Mouse (Mus musculus) gastrocnemius, adult 18-20 months (tissue): ENCODE measurements around the gene Vipas39. TPM values are rescaled to one million over a fixed set of nuclear protein-coding genes. Genes with fewer than 3 reads are reported as not detected.
"Not testable (repeated sequence)": the region's sequence is repeated elsewhere in the genome, so short reads cannot be mapped to it uniquely, and the experiment has no call there.

Experiments
- DNase-seq: peaks from one replicate; pipeline ENCODE4 v3.0.0; 2021; ENCODE audit warnings: low spot score
- total RNA-seq, 2 experiments: library from RNA; stranded (reverse); gene quantifications; 2 replicates each; pipeline ENCODE4 v1.2.3; 2021

Vipas39 gene
- total RNA-seq, 2 experiments from 2014 or later = 6.1 to 9.1 TPM

DNA sequence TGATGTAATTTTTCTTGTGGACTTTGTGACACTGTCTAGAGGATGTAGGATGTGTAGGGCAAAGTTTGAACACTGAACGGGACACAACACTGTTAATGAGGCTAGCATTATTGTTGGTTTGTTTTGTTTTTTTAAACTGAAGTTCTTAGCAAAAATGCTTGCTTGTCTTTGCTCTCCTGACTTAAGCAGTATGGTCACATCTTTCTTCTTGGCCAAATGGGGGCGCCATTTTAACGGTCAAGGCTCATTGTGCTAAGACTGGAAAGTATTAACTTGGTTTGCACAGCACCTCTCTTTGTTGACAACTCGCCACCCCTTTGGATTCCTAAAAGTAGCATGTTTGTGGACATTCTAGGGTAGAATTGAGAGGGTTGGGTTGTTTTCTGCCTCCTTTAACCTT is 1.6 kb upstream of the Vipas39 start:
- DNase-seq = no peak

GRCm38 (mm10) chr12:87266827-87267603 is 959 bp upstream of the Vipas39 start:
- peak; percentile 28 for DNase-seq

DNA sequence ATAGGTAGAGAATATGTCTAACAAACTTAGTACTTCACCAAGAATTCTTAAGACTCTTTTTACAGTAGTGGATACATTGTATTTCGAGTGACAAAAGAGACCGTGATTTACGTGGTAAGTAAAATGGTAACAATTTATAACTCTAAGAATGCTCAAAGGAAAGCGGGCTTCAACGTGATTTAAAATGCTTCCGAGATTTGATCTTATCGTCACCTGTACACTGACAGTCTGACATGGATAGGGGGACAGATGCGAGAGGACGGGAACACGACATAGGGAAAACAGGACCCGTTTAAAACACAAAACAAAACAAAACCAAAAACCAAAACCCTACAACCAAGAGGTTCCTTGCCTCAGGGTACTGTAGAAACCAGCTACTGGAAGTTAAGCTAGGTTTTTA is 612 bp downstream of the Vipas39 start:
- DNase-seq = no peak

- DNase-seq = no peak
Measured at GRCm38 (mm10) chr12:87260562-87260961, 5.5 kb downstream of the Vipas39 start.

GRCm38 (mm10) chr12:87256629-87257028 is 9.4 kb downstream of the Vipas39 start:
- DNase-seq = no peak

DNA sequence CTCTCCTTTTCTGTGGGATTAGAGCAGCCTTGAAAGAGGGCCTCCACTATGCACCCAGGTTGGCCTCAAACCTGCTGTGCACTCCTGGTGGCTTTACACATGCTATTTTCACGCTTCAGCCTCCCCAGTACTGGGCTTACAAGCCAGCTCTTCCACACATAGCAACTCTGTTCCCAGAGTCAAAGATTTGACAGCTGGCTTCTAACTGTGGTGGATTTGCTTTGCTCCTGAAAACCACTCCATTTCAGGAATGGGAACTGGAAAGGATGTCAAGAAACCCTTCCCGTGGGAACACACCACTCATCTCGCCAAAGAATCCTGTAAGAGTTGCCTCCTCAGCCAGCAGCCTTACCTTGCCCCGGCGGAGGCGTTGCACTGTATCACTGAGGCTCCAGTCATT is 12.2 kb downstream of the Vipas39 start:
- no peak for DNase-seq

- DNase-seq = no peak
Measured at GRCm38 (mm10) chr12:87250161-87250560, 15.9 kb downstream of the Vipas39 start.

GRCm38 (mm10) chr12:87238632-87239031 is 27.4 kb downstream of the Vipas39 start, which contains the start of gene Noxred1:
Gene Noxred1, minus strand, starts transcription at chr12:87238732.
- DNase-seq = no peak

DNA sequence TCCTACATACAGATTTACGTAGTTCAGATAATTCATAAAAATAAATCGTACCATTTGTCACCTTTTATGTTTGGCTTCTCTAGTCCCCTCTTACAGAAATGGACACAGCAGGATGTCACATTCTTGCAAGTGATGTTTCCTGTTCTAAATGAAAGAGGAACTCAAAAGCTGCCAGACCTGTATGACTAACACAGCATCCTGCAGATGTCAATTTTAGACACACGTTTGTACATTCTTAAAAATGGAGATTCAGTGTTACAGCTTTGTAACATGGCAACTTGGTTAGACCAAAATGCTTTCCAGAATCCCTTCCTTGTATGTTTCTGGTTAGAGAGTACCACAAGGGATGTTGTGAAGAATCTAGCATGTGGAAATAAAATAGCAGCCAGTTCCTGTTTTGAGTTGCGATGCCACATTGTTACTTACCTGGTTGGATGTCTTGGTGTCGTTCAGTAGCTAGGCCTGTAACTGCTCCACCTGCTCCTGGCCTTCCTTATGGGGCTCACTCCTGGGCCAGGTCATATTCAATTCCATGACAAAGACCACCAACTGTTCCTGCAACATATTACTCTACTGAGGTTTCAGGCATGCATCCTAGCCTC is 29.1 kb downstream of the Vipas39 start:
- no peak for DNase-seq

DNA sequence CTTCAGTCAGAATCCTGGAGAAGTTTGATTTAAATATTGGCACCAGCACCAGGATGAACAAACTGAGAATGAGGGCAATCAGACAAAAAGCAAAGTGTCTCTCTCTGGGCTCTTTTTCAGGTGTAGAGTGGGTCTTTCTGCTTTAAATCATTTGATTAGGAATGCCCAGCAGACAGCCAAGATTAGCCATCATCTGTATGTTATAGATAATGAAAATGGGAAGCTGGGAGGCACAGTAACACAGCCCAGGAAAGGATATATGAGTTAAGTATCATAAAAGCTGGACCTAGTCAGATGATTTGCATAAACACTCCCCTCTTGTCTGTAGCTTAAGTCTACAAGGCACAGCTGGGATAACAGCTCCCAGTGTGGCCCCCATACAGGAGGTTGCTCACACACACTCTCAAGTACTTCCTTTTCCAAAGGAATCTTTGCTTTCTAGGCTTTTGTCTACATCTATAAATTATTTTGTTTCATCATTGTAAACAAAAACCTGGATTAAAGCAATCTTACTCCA is 35.6 kb downstream of the Vipas39 start:
- no peak for DNase-seq

GRCm38 (mm10) chr12:87229633-87230032 is 36.4 kb downstream of the Vipas39 start:
- no peak for DNase-seq

DNA sequence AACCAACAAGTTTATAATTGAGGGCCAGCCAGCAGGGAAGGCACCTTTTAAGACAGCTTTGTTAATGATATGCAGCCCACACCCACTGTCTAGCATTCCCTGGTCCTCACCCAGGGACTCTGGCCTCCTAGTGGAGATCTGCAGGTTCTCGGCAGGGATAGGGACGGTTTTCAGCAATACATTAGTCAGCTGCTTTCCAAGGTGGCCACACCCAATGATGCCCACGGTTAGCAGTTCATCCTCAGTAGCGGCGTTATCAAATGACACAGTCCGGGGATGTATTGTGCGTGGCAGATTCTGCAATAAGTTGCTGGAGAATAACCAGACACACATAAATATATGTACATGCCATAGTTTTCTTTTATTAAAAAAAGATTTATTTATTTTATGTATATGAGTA is 39.3 kb downstream of the Vipas39 start:
- no peak for DNase-seq

DNA sequence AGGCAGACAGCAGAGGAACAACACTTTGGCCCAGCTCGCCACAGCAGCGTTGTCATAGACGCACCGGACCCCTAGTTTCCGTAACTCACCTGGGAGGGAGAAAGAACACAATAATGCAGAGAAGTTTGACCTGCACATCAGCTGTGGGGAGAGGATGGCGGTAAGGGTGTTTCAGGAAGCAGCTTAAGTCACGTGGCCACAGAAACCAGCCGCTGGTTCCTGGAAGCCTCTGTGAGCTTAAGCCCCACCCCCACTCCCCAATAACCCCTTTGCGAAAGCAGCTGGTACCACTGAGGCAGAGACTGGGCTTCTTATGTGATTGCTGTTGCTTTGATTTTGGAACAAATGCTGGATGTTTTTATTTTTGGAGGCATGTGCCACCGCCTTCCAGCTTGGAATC is 41.1 kb downstream of the Vipas39 start:
- DNase-seq = no peak

- peak; percentile 7 for DNase-seq
Measured at GRCm38 (mm10) chr12:87219362-87219761, 46.7 kb downstream of the Vipas39 start.

- no peak for DNase-seq
Measured at GRCm38 (mm10) chr12:87217596-87217995, 48.5 kb downstream of the Vipas39 start.

- DNase-seq = no peak
Measured at GRCm38 (mm10) chr12:87216053-87216452, 50.0 kb downstream of the Vipas39 start.

- no peak for DNase-seq
Measured at GRCm38 (mm10) chr12:87212844-87213606, 53.0 kb downstream of the Vipas39 start.

- not testable (repeated sequence) for DNase-seq
Measured at GRCm38 (mm10) chr12:87205789-87206188, 60.3 kb downstream of the Vipas39 start.

- no peak for DNase-seq
Measured at GRCm38 (mm10) chr12:87201694-87202093, 64.4 kb downstream of the Vipas39 start.

- peak; percentile 63 for DNase-seq
Measured at GRCm38 (mm10) chr12:87199973-87200586, 66.0 kb downstream of the Vipas39 start, which contains the start of gene Tmed8. Gene Tmed8, minus strand, starts transcription at chr12:87200454.

GRCm38 (mm10) chr12:87199206-87199972 is 66.7 kb downstream of the Vipas39 start, which contains the start of gene Samd15:
Gene Samd15, plus strand, starts transcription at chr12:87199723.
- peak; percentile 4 for DNase-seq
